ENCODE assay signal across 15 mouse cellular contexts in genomic region chr17:25625282-25625681, GRCm38 (mm10). TPM values are rescaled to one million over a fixed set of nuclear protein-coding genes. Genes with fewer than 3 reads are reported as not detected.
DNase-seq lines count a peak whose midpoint lies in the region; ATAC-seq lines count a peak whose summit lies in the region.
"Had no signal": no experiment of that assay in that cellular context is flagged by ENCODE, and none has a peak within 500 bp of the region (broad histone marks: within the 10 kb centered on the region; RNA-seq: fewer than 3 reads in every experiment).

No protein-coding gene starts in this region.

- WGBS in hindbrain, embryonic 10.5 days = 79% methylated on average over 7 of the region's 7 CpGs
- WGBS in hindbrain, embryonic 14.5 days = 69% methylated on average over 7 of the region's 7 CpGs
- 65% methylated on average over 7 of the region's 7 CpGs for WGBS in liver, embryonic 12.5 days (ENCODE audit: insufficient replicate concordance)

- H3K36me3 ChIP-seq in hindbrain, embryonic 10.5 days = peaks cover 11% of the 10 kb centered on the region
- H3K36me3 ChIP-seq in hindbrain, embryonic 14.5 days (replicated peaks; ENCODE audit: control insufficient read depth, insufficient read depth) = no peaks in the 10 kb centered on the region
- peaks cover 2% of the 10 kb centered on the region for H3K36me3 ChIP-seq in liver, embryonic 12.5 days
- H3K36me3 ChIP-seq: hindbrain, embryonic 15.5 days had no signal

- intact Hi-C loops in left cerebral cortex, postnatal 25 days (cut with DNase I) = loop anchor here (1.0 to 2.0 kb wide), 2 partner anchors 10 to 28 kb away; no protein-coding TSS in a partner anchor

- no peaks in the 10 kb centered on the region for H3K27me3 ChIP-seq in hindbrain, embryonic 10.5 days (ENCODE audit: insufficient read depth, poor library complexity, severe bottlenecking)
- no peaks in the 10 kb centered on the region for H3K27me3 ChIP-seq in hindbrain, embryonic 14.5 days (ENCODE audit: control insufficient read depth, insufficient read depth, low read length)
- no peaks in the 10 kb centered on the region for H3K27me3 ChIP-seq in liver, embryonic 12.5 days (replicated peaks)
- H3K27me3 ChIP-seq: heart, embryonic 13.5 days; hindbrain, embryonic 15.5 days; kidney, embryonic 15.5 days had no signal

- no peak overlapping the region for H3K4me3 ChIP-seq in hindbrain, embryonic 10.5 days
- no peak overlapping the region for H3K4me3 ChIP-seq in hindbrain, embryonic 14.5 days (replicated peaks; ENCODE audit: low read length)
- H3K4me3 ChIP-seq in liver, embryonic 12.5 days = no peak overlapping the region
- H3K4me3 ChIP-seq: heart, embryonic 13.5 days; hindbrain, embryonic 15.5 days; kidney, embryonic 15.5 days had no signal

- no peak for DNase-seq in hindbrain, embryonic 10.5 days (ENCODE audit: low spot score)
- DNase-seq in hindbrain, embryonic 14.5 days (ENCODE audit: low spot score) = no peak
- DNase-seq in right cerebral cortex, adult 18-20 months = peak; percentile 86
- no peak for DNase-seq in right cerebral cortex, postnatal 4 days
- peak; percentile 78 to 95 for DNase-seq in left cerebral cortex, postnatal 25 days (ENCODE audit: low spot score in 2 of 2)
- no peak for DNase-seq in kidney, adult 9 months
- no peak for DNase-seq in adrenal gland, postnatal 10 days
- DNase-seq: cerebellum, adult 11-12 months; liver, postnatal 0 days; thymus, adult 18-20 months had no signal

- H3K9ac ChIP-seq in hindbrain, embryonic 14.5 days = no peak overlapping the region
- H3K9ac ChIP-seq in liver, embryonic 12.5 days = no peak overlapping the region
- H3K9ac ChIP-seq: hindbrain, embryonic 15.5 days; kidney, embryonic 15.5 days; liver, postnatal 0 days had no signal

- no peak for ATAC-seq in hindbrain, embryonic 14.5 days (ENCODE audit: low FRiP score)
- no peak for ATAC-seq in liver, embryonic 12.5 days
- ATAC-seq: liver, postnatal 0 days had no signal

- H3K27ac ChIP-seq in hindbrain, embryonic 10.5 days = peak overlapping the region; percentile 82
- no peak overlapping the region for H3K27ac ChIP-seq in hindbrain, embryonic 14.5 days
- no peak overlapping the region for H3K27ac ChIP-seq in liver, embryonic 12.5 days
- H3K27ac ChIP-seq: hindbrain, embryonic 15.5 days; kidney, embryonic 15.5 days; macrophage had no signal

- H3K4me2 ChIP-seq in hindbrain, embryonic 14.5 days (replicated peaks) = no peak overlapping the region
- H3K4me2 ChIP-seq in liver, embryonic 12.5 days = no peak overlapping the region
- H3K4me2 ChIP-seq: hindbrain, embryonic 15.5 days; kidney, embryonic 15.5 days had no signal

- H3K4me1 ChIP-seq in hindbrain, embryonic 10.5 days (replicated peaks) = peaks cover 50% of the 10 kb centered on the region
- H3K4me1 ChIP-seq in hindbrain, embryonic 14.5 days (replicated peaks; ENCODE audit: control insufficient read depth, insufficient read depth, low read length) = 0 out of 2 replicates have a peak, but pooled peaks cover 4% of the 10 kb centered on the region
- no peaks in the 10 kb centered on the region for H3K4me1 ChIP-seq in liver, embryonic 12.5 days

- H3K9me3 ChIP-seq in hindbrain, embryonic 10.5 days = peaks cover 8% of the 10 kb centered on the region; the same call in 1 of the 2 replicates
- H3K9me3 ChIP-seq in hindbrain, embryonic 14.5 days (ENCODE audit: control insufficient read depth, low read length) = no peaks in the 10 kb centered on the region
- H3K9me3 ChIP-seq in liver, embryonic 12.5 days (replicated peaks) = no peaks in the 10 kb centered on the region
- H3K9me3 ChIP-seq: heart, embryonic 13.5 days; hindbrain, embryonic 15.5 days; kidney, embryonic 15.5 days had no signal

RNA-seq across cellular contexts. Expression of gene Lmf1, which starts 46.4 kb away (rescaled TPM):
- 27.3 and 29.4 TPM in 2 replicates for polyA plus RNA-seq in hindbrain, embryonic 10.5 days (2016; fragmentation: Nextera tagmentation; extraction: Ambion mirVana)
- polyA plus RNA-seq in hindbrain, embryonic 14.5 days (2014; fragmentation: Nextera tagmentation; extraction: Ambion mirVana) = 22.4 and 24.9 TPM in 2 replicates
- total RNA-seq in left cerebral cortex, postnatal 25 days (2021) = 10 to 100 TPM; 20.4 to 23.7 TPM
- polyA plus RNA-seq in liver, embryonic 12.5 days (2016; fragmentation: Nextera tagmentation; extraction: Ambion mirVana) = 14.4 and 15.0 TPM in 2 replicates
- total RNA-seq in adrenal gland, postnatal 10 days (2021) = 10 to 100 TPM; 35.8 to 44.3 TPM

RNA-seq across cellular contexts. Expression of gene Sox8, which starts 54.8 kb away (rescaled TPM):
- 9.1 and 10.7 TPM in 2 replicates for polyA plus RNA-seq in hindbrain, embryonic 10.5 days (2016; fragmentation: Nextera tagmentation; extraction: Ambion mirVana)
- polyA plus RNA-seq in hindbrain, embryonic 14.5 days (2014; fragmentation: Nextera tagmentation; extraction: Ambion mirVana) = 18.5 and 20.1 TPM in 2 replicates
- 10 to 100 TPM; 52.1 to 55.3 TPM for total RNA-seq in left cerebral cortex, postnatal 25 days (2021)
- 0.52 and 0.65 TPM in 2 replicates for polyA plus RNA-seq in liver, embryonic 12.5 days (2016; fragmentation: Nextera tagmentation; extraction: Ambion mirVana)
- 1 to 10 TPM; 1.7 to 2.4 TPM for total RNA-seq in adrenal gland, postnatal 10 days (2021)
- polyA plus RNA-seq: liver, postnatal 0 days; macrophage had no signal

Comparison
In these comparisons a context has a peak if more than half of its experiments do, and no peak if none do; other contexts are left out.
1. DNase-seq: peak in right cerebral cortex, adult 18-20 months (single experiment) and left cerebral cortex, postnatal 25 days (2 of 2); none in hindbrain, embryonic 10.5 days (single experiment), hindbrain, embryonic 14.5 days (single experiment), right cerebral cortex, postnatal 4 days (single experiment), kidney, adult 9 months (single experiment) and adrenal gland, postnatal 10 days (single experiment).